Mouse (Mus musculus) E14TG2a.4 (cell line): Measurements from ENCODE around the gene Gphb5.

Source experiments
- CTCF ChIP-seq: conservative IDR thresholded peaks from 2 replicates; pipeline ENCODE4 v1.5.1; 2014; ENCODE audit warnings: low read length
- NANOG ChIP-seq: IDR thresholded peaks from 2 replicates; pipeline ENCODE4 v1.6.1; 2014; ENCODE audit warnings: borderline replicate concordance, low read length, mixed read lengths
- POU5F1 ChIP-seq: IDR thresholded peaks from 2 replicates; pipeline ENCODE4 v1.6.1; 2014; ENCODE audit warnings: low read length, borderline replicate concordance

- TF ChIP-seq CTCF = no peak
- no peak for TF ChIP-seq NANOG
- TF ChIP-seq POU5F1 = no peak
These were observed 29.7 kb upstream of the Gphb5 start for GRCm38 (mm10) chr12:75446245-75446644.
